Mouse (Mus musculus) adipocyte (in vitro differentiated cells): Measurements from ENCODE around the gene Endov.

Experiments
- DNase-seq: peaks from one replicate; pipeline ENCODE4 v3.0.0-alpha.2; 2016; ENCODE audit warnings: low spot score

The Endov gene

GRCm38 (mm10) chr11:119516677-119517361, 25.7 kb downstream of the Endov start:
- peak; percentile 42 for DNase-seq

- DNase-seq = no peak
Measured at GRCm38 (mm10) chr11:119519387-119519786, 28.2 kb downstream of the Endov start.

DNA sequence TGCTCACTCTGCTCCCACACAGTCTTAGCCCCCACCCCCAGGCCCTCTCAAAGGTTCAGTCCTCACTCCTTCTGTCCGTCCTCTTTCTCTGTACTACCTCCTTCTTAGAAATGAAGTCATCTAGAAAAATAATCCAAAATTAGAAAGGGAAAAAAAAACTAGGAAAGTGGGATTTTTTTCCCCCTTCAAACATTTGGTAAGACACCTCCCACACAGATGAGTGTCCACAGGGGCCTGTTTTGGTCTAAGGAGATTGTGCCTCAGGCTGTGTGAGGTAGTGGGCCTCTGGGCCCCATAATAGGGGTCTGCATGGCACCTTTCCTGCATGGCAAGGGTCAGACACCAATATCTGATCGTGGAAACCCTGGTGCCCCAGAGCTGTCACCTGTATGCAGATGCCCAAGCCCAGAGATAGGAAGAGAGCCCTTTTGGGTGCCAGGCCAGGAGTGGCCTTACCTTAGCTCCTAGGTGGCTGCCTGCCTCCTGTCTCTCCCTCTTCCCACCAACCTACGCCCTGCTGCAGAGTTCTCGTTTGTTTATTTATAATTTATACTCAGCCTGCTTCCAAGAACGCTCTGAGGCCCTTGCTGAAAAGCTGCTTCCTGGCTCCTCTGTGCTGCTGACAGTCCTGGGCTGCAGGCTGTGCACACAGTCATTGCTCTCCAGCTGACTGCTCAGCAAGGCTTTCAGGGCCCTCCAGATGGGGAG, 29.0 kb downstream of the Endov start:
- no peak for DNase-seq

- no peak for DNase-seq
Measured at GRCm38 (mm10) chr11:119520713-119521063, 29.5 kb downstream of the Endov start.

GRCm38 (mm10) chr11:119521920-119522710, 31.0 kb downstream of the Endov start:
- peak; percentile 83 for DNase-seq

DNA sequence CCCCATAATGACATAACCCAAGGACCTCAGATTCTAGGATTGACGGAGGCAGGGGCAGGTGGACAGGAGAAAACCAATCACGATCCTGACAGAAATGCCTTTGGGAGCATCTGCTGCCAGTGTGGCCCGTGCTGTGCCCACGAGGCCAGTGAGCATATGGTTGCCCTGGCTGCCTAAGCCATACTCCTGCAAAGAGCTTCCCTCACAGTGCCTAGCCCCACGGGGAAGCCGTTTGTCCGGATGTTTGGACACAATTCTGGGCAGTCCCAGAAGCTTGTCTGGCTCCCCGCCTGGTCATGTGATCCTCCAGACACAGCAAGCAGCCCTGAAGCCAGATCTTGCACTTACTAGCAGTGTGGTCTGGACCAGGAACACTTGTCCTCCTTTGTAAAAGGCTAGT, 31.6 kb downstream of the Endov start:
- peak; percentile 89 for DNase-seq

DNA sequence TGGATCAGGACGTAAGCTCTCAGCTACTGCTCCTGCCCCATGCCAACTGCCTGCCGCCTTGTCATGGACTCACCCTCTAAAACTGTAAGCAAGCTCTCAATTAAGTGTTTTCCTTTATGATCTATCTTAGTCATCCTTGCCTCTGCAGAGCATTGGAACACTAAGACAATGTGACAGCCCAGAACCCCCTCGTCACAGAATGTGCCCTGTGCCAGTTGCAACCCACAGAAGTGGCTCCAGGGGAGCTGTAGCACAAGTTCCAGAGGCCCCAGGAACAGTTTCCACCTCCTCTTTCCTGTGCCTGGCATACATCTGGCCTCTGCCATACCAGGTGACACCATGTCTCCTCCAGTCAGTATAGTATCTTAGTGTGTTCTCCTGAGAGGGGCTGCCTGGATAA, 32.2 kb downstream of the Endov start:
- no peak for DNase-seq

- no peak for DNase-seq
Measured at GRCm38 (mm10) chr11:119524545-119524949, 33.4 kb downstream of the Endov start.

DNA sequence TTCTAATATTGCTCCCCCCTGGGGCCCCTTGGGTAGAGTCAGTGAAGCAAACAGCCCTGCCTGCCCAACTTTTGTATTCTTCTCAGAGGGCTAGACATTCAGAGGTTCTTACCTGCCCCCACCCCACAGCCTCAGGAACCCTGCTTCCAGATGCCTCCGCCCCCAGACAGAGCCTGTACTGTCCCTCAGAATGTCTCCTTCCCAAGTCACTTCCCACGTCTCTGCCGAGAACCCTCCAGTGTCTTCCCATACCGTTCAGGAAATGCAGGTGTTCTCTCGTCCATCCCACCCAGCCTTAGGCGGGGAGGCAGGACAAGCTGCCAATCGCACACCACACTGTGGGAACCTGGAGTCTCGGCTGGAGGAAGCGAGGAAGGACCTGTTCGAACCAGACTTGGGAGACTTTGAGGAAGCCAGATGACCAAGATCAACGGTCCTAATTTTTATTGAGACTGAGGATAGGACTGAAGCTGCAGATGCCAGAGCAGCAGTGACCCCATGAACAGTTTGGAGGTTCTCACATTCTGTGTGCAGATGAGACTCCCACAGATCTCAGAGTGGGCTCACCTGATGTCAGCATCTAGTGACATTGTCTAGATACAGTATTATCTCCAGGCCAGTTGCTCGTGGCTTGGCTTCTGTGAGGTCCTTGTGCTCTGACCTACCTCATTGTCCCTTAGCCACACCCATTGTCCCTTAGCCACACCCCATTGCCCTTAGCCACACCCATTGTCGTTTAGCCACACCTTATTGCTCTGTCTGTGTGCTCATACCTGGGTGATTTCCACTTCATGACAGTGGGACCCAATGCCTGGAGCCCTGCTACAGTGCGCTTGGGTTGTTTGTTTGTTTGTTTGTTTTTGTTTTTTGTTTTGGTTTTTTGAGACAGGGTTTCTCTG, 35.2 kb downstream of the Endov start:
- no peak for DNase-seq

DNA sequence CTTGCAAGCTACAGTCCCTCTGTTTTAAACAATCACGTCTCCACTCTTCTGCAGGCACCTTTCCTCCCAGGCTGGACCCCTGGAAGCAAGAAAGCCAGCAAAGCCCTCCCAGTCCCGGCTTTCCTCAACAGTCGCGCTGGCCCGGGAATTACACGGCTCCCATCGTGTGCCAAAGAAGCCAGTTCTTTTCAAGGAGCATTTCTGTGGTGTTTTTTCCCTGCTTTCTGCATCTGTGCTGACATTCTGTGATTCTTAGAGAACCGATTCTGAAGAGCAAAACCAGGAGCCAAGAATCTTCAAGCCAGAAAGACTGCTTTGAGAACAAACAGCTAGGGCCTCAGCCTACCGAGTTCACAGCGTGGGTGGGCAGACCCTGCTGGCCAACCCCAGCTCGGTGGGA, 37.8 kb downstream of the Endov start:
- no peak for DNase-seq

DNA sequence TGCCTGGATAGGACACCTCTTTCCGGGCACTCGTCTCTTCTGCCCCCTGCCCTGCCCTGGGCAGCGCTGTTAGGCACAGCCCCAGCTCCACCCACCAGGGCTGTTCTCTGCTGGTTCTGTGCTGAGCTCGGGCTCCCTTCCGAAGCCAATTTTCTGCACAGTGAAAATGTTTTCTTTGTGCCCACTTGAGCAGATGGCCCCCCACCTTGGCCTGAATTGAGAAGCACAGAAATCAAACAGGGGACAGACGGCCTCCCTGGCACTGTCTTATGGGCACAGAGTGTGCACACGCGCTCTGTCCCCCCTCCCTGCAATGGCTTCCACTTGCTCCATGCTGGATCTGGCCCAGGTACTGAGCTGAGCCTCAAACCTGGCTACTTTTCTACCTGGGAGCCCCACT, 41.3 kb downstream of the Endov start:
- no peak for DNase-seq

DNA sequence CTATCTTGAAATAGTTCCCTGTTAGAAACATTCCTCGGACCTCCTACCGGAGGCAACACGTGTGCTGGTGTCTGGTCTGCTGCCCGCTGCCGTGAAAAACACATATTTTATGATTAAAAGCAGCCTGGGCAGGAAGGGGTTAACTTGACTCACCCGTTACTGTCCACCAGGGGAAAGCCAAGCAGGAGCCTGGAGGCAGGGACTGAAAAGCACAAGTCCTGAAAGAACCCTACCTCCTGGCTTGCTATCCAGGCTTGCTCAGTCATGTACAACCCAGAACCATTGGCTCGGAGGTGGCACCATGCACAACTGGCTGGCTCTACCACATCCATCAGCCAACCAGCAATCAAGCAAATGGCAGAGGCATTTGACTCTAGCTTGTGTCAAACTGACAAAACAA, 42.6 kb downstream of the Endov start:
- DNase-seq = no peak

DNA sequence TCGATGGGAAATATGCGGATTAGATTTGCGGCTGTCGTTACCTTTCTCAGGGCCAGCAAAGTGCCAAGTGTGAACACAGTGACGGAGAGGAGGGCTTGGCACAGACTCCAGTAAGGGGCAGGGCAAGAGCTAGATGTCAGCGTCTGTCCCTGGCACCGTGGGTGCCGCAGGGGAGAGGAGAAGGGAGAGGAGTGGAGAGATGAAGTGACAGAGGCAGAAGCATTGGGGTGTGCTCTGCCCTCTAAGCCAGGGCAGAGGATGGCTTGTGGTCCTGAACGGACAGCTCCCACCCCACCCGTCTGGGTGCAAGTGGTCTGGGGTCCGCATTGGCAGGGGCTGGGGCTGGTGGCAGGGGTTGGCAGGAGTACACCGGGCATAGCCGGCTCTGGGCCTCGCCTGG, 48.8 kb downstream of the Endov start:
- no peak for DNase-seq

- DNase-seq = no peak
Measured at GRCm38 (mm10) chr11:119540560-119540959, 49.4 kb downstream of the Endov start.

- DNase-seq = no peak
Measured at GRCm38 (mm10) chr11:119541082-119541481, 49.9 kb downstream of the Endov start.

GRCm38 (mm10) chr11:119542371-119542770, 51.2 kb downstream of the Endov start:
- no peak for DNase-seq

DNA sequence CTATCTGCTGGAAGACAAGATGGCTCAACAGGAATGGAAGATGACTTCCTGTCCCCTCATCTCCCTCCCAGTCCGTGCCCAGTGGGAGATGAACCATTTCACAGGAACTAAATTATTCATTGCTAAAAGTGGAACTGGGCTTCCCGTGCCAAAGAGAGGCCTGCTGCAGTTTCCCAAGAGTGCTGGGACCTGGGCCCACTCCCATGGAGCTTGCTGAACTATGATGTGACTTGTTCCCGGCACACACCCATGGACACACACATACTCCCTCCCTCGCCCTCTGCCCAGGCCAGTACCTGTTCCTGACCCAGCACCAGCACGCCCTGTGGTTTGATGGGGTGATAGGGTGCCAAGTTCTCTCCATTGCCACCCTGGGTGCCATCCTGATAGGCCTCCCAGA, 51.7 kb downstream of the Endov start:
- peak; percentile 31 for DNase-seq

DNA sequence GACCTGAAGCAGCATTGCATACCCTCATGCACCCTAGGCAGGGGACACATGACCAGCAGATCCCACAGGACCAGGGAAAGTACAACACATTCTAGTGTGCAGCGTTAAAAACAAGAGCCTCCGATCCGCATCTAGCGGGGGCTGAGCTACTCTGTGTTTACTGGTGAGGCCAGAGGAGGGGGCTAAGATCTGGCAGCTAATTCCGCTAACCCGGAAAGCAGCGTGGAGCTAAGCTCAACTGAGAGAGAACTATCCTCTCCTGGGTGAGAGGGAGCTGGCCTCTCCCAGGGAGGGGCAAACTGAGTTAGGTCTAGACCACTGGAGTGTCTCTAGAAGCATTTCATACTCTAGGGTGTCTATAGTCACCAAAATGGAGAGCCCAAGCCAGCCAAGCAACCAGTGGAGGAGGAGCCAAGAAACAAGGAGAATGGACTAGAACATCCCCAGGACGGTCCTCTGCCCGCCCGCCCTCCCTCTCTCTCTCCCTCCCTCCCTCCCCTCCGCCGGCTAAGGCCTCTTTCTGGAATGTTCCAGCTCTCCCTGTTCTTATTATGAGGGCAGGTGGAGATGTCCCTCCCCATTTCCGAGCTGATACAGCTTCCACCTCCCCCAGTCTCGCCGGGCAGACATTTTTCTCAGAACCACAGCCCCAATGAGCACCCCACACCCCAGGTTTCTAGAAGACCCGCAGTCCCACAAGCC, 52.8 kb downstream of the Endov start:
- no peak for DNase-seq

DNA sequence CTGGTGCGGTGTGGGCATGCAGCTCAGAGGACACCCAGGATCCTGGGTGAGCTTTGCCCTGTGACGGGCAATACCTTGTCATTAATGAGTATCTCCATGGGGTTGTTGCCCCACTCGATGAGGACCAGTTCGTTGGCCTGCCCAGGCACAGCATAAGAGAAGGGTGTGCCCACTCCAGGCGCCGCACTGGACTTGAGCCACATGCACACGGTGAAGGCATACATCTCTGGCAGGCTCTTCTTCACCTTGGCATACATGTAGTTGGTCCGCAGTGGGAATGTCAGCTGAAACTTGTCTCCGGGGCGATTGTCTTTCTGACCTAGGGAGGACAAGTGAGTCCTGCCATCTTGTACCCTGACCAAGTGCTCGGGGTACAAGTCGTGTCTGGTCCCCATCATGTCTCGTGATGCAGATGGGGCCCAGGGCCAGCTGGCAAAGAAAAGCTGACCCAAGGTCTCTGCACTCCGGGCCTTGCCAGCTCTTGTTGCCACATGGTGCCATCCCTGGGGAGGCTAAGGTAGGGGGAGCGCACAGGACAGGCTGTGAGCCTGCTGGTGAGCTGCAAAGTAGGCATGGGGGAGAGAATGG, 53.5 kb downstream of the Endov start:
- DNase-seq = no peak

- DNase-seq = no peak
Measured at GRCm38 (mm10) chr11:119545281-119545680, 54.1 kb downstream of the Endov start.
